Mouse (Mus musculus) small intestine, adult 2 months (tissue): ENCODE measurements around the gene Podxl.

Source experiments
- CTCF ChIP-seq: fragments of 200-500 bp; IDR thresholded peaks from 2 replicates; pipeline ENCODE4 v1.5.1; 2012; ENCODE audit warnings: low read depth, mild to moderate bottlenecking, control low read depth, inconsistent platforms, low read length, moderate library complexity, mixed read lengths; ENCODE audit not compliant: insufficient replicate concordance, insufficient read length; ENCODE audit errors: extremely low read depth
- POLR2A ChIP-seq: fragments of 200-500 bp; IDR thresholded peaks from 2 replicates; pipeline ENCODE4 v1.6.1; 2012; ENCODE audit warnings: low read depth, mild to moderate bottlenecking, control low read depth, inconsistent platforms, low read length, moderate library complexity

DNA sequence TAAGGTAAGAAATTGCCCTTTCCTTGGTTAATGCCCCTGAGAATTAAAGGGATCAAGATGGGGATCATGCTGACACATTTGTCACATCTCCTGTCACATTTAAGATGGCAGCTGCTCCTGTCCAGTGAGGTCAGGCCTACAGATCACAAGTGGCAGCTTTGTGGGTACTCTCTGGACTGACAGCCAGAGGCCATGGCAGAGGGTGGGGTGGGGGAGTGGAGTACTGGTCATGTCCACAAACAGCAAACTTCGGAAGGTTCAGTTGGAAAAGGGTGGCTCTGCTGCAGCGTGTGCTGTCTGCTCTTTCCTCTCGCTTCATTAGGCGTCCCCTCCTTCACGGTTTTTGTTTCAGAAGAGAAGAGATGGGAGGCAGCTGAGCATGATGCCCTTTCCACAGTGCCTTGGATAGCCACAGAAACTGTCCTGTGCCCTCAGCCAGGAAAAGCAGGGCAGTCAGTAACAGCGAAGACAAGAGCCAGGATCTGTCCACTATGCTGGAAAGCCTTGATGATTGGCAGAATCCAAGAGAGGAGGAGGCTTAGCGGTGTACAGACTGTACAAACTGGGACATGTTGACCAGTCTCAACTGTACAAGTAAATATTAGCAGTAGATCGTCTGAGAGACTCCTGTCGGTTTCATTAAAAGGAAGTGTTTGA is 46.0 kb downstream of the Podxl start:
- no peak for TF ChIP-seq POLR2A
- no peak for TF ChIP-seq CTCF
